Mouse (Mus musculus) CH12F3 (cell line): Measurements from ENCODE around the gene D7Ertd443e.

ENCODE experiments used
- in situ Hi-C: fragments of 300-500 bp; cut with MboI; formaldehyde crosslinking; loops from 2 replicates; pipeline ENCODE4 v1.14.3; 2020; ENCODE audit warnings: low sequenced_read_pairs

Gene D7Ertd443e

GRCm38 (mm10) chr7:134289611-134290301 lies 95.7 kb downstream of the D7Ertd443e start:
- in situ Hi-C loops = no loop called here

- in situ Hi-C loops = no loop called here
Measured at GRCm38 (mm10) chr7:134289126-134289525, 96.3 kb downstream of the D7Ertd443e start.

GRCm38 (mm10) chr7:134287570-134288222 lies 97.8 kb downstream of the D7Ertd443e start:
- in situ Hi-C loops = no loop called here

GRCm38 (mm10) chr7:134272956-134273355 lies 112.5 kb downstream of the D7Ertd443e start:
- in situ Hi-C loops = no loop called here

GRCm38 (mm10) chr7:134272421-134272820 lies 113.0 kb downstream of the D7Ertd443e start:
- in situ Hi-C loops = no loop called here

GRCm38 (mm10) chr7:134265783-134266182 lies 119.7 kb downstream of the D7Ertd443e start:
- in situ Hi-C loops = no loop called here

GRCm38 (mm10) chr7:134263146-134263906 lies 122.1 kb downstream of the D7Ertd443e start:
- in situ Hi-C loops = no loop called here

GRCm38 (mm10) chr7:134261003-134261701 lies 124.3 kb downstream of the D7Ertd443e start:
- in situ Hi-C loops = no loop called here

- in situ Hi-C loops = no loop called here
Measured at GRCm38 (mm10) chr7:134250273-134250870, 135.1 kb downstream of the D7Ertd443e start.

GRCm38 (mm10) chr7:134248041-134248440 lies 137.4 kb downstream of the D7Ertd443e start:
- in situ Hi-C loops = no loop called here

- in situ Hi-C loops = no loop called here
Measured at GRCm38 (mm10) chr7:134246624-134247023, 138.8 kb downstream of the D7Ertd443e start.

GRCm38 (mm10) chr7:134242773-134243172 lies 142.7 kb downstream of the D7Ertd443e start:
- in situ Hi-C loops = no loop called here

GRCm38 (mm10) chr7:134241212-134241611 lies 144.2 kb downstream of the D7Ertd443e start:
- in situ Hi-C loops = no loop called here

- in situ Hi-C loops = no loop called here
Measured at GRCm38 (mm10) chr7:134240579-134240978, 144.9 kb downstream of the D7Ertd443e start.

- in situ Hi-C loops = no loop called here
Measured at GRCm38 (mm10) chr7:134238863-134239262, 146.6 kb downstream of the D7Ertd443e start.

- in situ Hi-C loops = no loop called here
Measured at GRCm38 (mm10) chr7:134237356-134237755, 148.1 kb downstream of the D7Ertd443e start.

- in situ Hi-C loops = no loop called here
Measured at GRCm38 (mm10) chr7:134236727-134237126, 148.7 kb downstream of the D7Ertd443e start.

GRCm38 (mm10) chr7:134235552-134235951 lies 149.9 kb downstream of the D7Ertd443e start:
- in situ Hi-C loops = no loop called here

- in situ Hi-C loops = no loop called here
Measured at GRCm38 (mm10) chr7:134231378-134232346, 153.8 kb downstream of the D7Ertd443e start, which contains the start of gene Adam12. TSS of gene Adam12 (minus strand) at chr7:134232146.
